Mouse (Mus musculus): ENCODE measurements around the gene Lman1l.

Gene Lman1l

GRCm38 (mm10) chr9:57620674-57621073 is at the start of gene Lman1l:
Gene Lman1l, minus strand, starts transcription at chr9:57620774.
- no peak for DNase-seq (ENCODE audit: low spot score in 2 of 2)

- DNase-seq (ENCODE audit: low spot score in 2 of 2): no peak
These were observed 49.0 kb upstream of the Lman1l start for GRCm38 (mm10) chr9:57669566-57669965.

GRCm38 (mm10) chr9:57668277-57668676 is 47.7 kb upstream of the Lman1l start:
- no peak for DNase-seq (ENCODE audit: low spot score in 2 of 2)

- DNase-seq (ENCODE audit: low spot score in 2 of 2): no peak
These were observed 47.2 kb upstream of the Lman1l start for GRCm38 (mm10) chr9:57667817-57668216.

- no peak for DNase-seq (ENCODE audit: low spot score in 2 of 2)
These were observed 46.6 kb upstream of the Lman1l start for GRCm38 (mm10) chr9:57667136-57667535.

- DNase-seq (ENCODE audit: low spot score in 2 of 2): no peak
These were observed 46.0 kb upstream of the Lman1l start for GRCm38 (mm10) chr9:57666536-57666935.

- DNase-seq (ENCODE audit: low spot score in 2 of 2): no peak
These were observed 44.0 kb upstream of the Lman1l start for GRCm38 (mm10) chr9:57664616-57665015.

GRCm38 (mm10) chr9:57661552-57661951 is 41.0 kb upstream of the Lman1l start:
- DNase-seq (ENCODE audit: low spot score in 2 of 2): no peak

GRCm38 (mm10) chr9:57660501-57660900 is 39.9 kb upstream of the Lman1l start:
- no peak for DNase-seq (ENCODE audit: low spot score in 2 of 2)

- peak; percentile 85 to 86 for DNase-seq (ENCODE audit: low spot score in 2 of 2)
These were observed 39.2 kb upstream of the Lman1l start for GRCm38 (mm10) chr9:57659774-57660173.

GRCm38 (mm10) chr9:57658970-57659369 is 38.4 kb upstream of the Lman1l start:
- no peak for DNase-seq (ENCODE audit: low spot score in 2 of 2)

- DNase-seq (ENCODE audit: low spot score in 2 of 2): no peak
These were observed 37.3 kb upstream of the Lman1l start for GRCm38 (mm10) chr9:57657843-57658242.

- peak in 1 of 2 experiments; percentile 18 for DNase-seq (ENCODE audit: low spot score in 2 of 2)
These were observed 36.2 kb upstream of the Lman1l start for GRCm38 (mm10) chr9:57656631-57657350.

- DNase-seq (ENCODE audit: low spot score in 2 of 2): peak; percentile 94 to 98
These were observed 35.2 kb upstream of the Lman1l start for GRCm38 (mm10) chr9:57655749-57656148.

GRCm38 (mm10) chr9:57654966-57655365 is 34.4 kb upstream of the Lman1l start:
- no peak for DNase-seq (ENCODE audit: low spot score in 2 of 2)

- no peak for DNase-seq (ENCODE audit: low spot score in 2 of 2)
These were observed 32.7 kb upstream of the Lman1l start, which contains the start of gene Csk for GRCm38 (mm10) chr9:57653283-57653682. Gene Csk, minus strand, starts transcription at chr9:57653631.

- DNase-seq (ENCODE audit: low spot score in 2 of 2): no peak
These were observed 32.3 kb upstream of the Lman1l start for GRCm38 (mm10) chr9:57652855-57653254.

- no peak for DNase-seq (ENCODE audit: low spot score in 2 of 2)
These were observed 31.8 kb upstream of the Lman1l start for GRCm38 (mm10) chr9:57652351-57652750.

- DNase-seq (ENCODE audit: low spot score in 2 of 2): no peak
These were observed 30.3 kb upstream of the Lman1l start for GRCm38 (mm10) chr9:57650786-57651311.

GRCm38 (mm10) chr9:57650130-57650785 is 29.7 kb upstream of the Lman1l start:
- no peak for DNase-seq (ENCODE audit: low spot score in 2 of 2)

GRCm38 (mm10) chr9:57647286-57648108 is 26.9 kb upstream of the Lman1l start:
- no peak for DNase-seq (ENCODE audit: low spot score in 2 of 2)

GRCm38 (mm10) chr9:57646551-57647103 is 26.1 kb upstream of the Lman1l start:
- no peak for DNase-seq (ENCODE audit: low spot score in 2 of 2)
